In the genomic region with DNA sequence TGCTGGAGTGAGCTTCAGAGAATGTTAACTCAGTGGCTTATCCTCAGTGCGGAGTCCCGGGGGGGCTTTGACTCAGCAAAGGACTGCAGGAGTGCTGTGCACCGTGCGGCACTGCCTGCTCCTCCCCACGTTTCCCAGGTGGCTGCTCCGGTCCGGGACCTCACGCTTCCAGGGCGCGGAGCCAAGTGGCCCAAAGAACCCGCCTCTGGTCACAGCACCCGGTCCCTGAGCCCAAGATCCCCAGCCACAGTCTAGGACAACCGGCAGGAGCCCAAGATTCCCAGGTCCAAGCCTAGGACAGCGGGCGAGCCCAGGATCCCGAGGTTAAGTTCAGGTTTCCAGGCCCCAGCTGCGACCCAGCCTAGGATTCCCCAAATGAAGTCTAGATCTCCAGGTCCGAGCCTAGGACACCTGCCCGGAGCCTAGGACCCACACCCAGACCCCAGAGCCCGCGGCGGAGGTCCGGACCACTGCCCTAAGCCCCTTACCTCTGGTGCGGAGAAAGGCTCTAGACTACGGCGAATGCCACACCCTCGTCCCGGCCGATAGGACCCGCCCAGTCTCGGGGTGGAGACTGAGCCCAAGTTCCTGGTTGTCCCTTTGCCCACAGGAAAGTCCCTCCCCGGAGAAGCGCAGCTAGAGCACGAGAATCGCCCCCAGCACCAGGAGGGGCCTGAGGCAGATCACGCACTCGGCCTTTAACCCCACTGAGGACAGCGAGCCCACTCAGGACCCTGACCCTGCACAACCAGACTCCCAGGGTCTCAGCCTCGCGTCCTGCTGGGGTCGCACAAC, we compare ENCODE assay signal across 8 mouse cellular contexts. TPM values are rescaled to one million over a fixed set of nuclear protein-coding genes. Genes with fewer than 3 reads are reported as not detected.
A peak's percentile ranks its signal among the peaks of the same experiment; 100 is the strongest.
DNase-seq lines count a peak whose midpoint lies in the region; ATAC-seq and TF ChIP-seq lines count a peak whose summit lies in the region.

Anxa4 (minus strand) TSS at position 564 of the 795 bp plus-strand sequence.

- H3K27ac ChIP-seq in heart, adult 2 months, result peak within 1 kb of the TSS; percentile 79
- peak within 1 kb of the TSS; percentile 58 for H3K27ac ChIP-seq in kidney, adult 2 months (ENCODE audit: insufficient read depth, low read depth, low read length)
- peak within 1 kb of the TSS; percentile 81 for H3K27ac ChIP-seq in lung, embryonic 16.5 days (ENCODE audit: low read length)
- H3K27ac ChIP-seq in olfactory bulb, adult 2 months (ENCODE audit: insufficient read depth, low read depth, low read length), result no peak within 1 kb of the TSS

- peak; percentile 90 for ATAC-seq in lung, embryonic 16.5 days (ENCODE audit: low read depth)

- H3K79me2 ChIP-seq in heart, adult 2 months (replicated peaks; ENCODE audit: control insufficient read depth, insufficient read depth, low read length), result no peaks in the 10 kb centered on the region

- under 1% methylated on average over 41 of the region's 41 CpGs for WGBS in heart, adult 2 months
- under 1% methylated on average over 41 of the region's 41 CpGs for WGBS in kidney, adult 2 months
- under 1% methylated on average over 41 of the region's 41 CpGs for WGBS in lung, embryonic 16.5 days
- WGBS in olfactory bulb, adult 2 months, result 5% methylated on average over 41 of the region's 41 CpGs

- no peaks in the 10 kb centered on the region for H3K9me3 ChIP-seq in lung, embryonic 16.5 days (ENCODE audit: control insufficient read depth, low read length)

- peak; percentile 36 for DNase-seq in layer of hippocampus, adult 9-11 months
- no peak for DNase-seq in layer of hippocampus, adult 8-10 months (ENCODE audit: low spot score in 2 of 2)
- DNase-seq in embryo, embryonic 11 days, result peak; percentile 79
- peak; percentile 89 to 92 for DNase-seq in heart, adult 2 months
- peak; percentile 91 for DNase-seq in kidney, adult 2 months
- peak; percentile 76 for DNase-seq in urinary bladder, adult 2 months (ENCODE audit: low spot score)

- no peak for TF ChIP-seq EP300 in heart, adult 2 months (IDR thresholded peaks at IDR 0.05; ENCODE audit: insufficient read depth, low read depth, low read length)

- TF ChIP-seq CTCF in heart, adult 2 months (IDR thresholded peaks at IDR 0.05), result no peak
- TF ChIP-seq CTCF in kidney, adult 2 months (conservative IDR thresholded peaks at IDR 0.05; ENCODE audit: insufficient read depth, insufficient read length, low read depth, low read length), result no peak
- no peak for TF ChIP-seq CTCF in olfactory bulb, adult 2 months (IDR thresholded peaks at IDR 0.05; ENCODE audit: insufficient read depth, low read depth, low read length)

- H3K36me3 ChIP-seq in heart, adult 2 months (ENCODE audit: control insufficient read depth, insufficient read depth, low read length), result no peaks in the 10 kb centered on the region
- no peaks in the 10 kb centered on the region for H3K36me3 ChIP-seq in kidney, adult 2 months (ENCODE audit: control insufficient read depth, insufficient read depth, low read length)
- H3K36me3 ChIP-seq in lung, embryonic 16.5 days (ENCODE audit: control insufficient read depth, insufficient read depth, low read length), result no peaks in the 10 kb centered on the region

- intact Hi-C loops in heart, adult 2 months (cut with DNase I), result no loop called here

- peak within 1 kb of the TSS; percentile 71 for H3K9ac ChIP-seq in heart, adult 2 months (ENCODE audit: low read depth, low read length)
- peak within 1 kb of the TSS; percentile 84 for H3K9ac ChIP-seq in lung, embryonic 16.5 days (ENCODE audit: low read length)

- no peaks in the 10 kb centered on the region for H3K27me3 ChIP-seq in heart, adult 2 months (ENCODE audit: control insufficient read depth, insufficient read depth, low read length)
- no peaks in the 10 kb centered on the region for H3K27me3 ChIP-seq in kidney, adult 2 months (replicated peaks; ENCODE audit: control insufficient read depth, insufficient read depth, low read length)
- H3K27me3 ChIP-seq in lung, embryonic 16.5 days (ENCODE audit: control insufficient read depth, insufficient read depth, low read depth, low read length), result no peaks in the 10 kb centered on the region

- peak within 1 kb of the TSS; percentile 83 for H3K4me3 ChIP-seq in heart, adult 2 months
- H3K4me3 ChIP-seq in kidney, adult 2 months (ENCODE audit: insufficient read depth, low read depth, low read length), result peak within 1 kb of the TSS; percentile 76
- peak within 1 kb of the TSS; percentile 87 for H3K4me3 ChIP-seq in lung, embryonic 16.5 days (ENCODE audit: low read length)
- peak within 1 kb of the TSS; percentile 32 for H3K4me3 ChIP-seq in olfactory bulb, adult 2 months (ENCODE audit: insufficient read depth, low read depth, low read length)

- peak; percentile 72 for TF ChIP-seq POLR2A in heart, adult 2 months (IDR thresholded peaks at IDR 0.05; ENCODE audit: insufficient read depth, low read depth, low read length)
- TF ChIP-seq POLR2A in kidney, adult 2 months (IDR thresholded peaks at IDR 0.05; ENCODE audit: low read depth, low read length), result peak; percentile 18
- no peak for TF ChIP-seq POLR2A in olfactory bulb, adult 2 months (IDR thresholded peaks at IDR 0.05; ENCODE audit: insufficient read depth, low read depth, low read length)

- H3K4me1 ChIP-seq in heart, adult 2 months (ENCODE audit: control insufficient read depth, insufficient read depth, low read length), result peaks cover 4% of the 10 kb centered on the region
- peaks cover 7% of the 10 kb centered on the region; the same call in 1 of the 2 replicates for H3K4me1 ChIP-seq in kidney, adult 2 months (ENCODE audit: control insufficient read depth, insufficient read depth, low read length)
- H3K4me1 ChIP-seq in lung, embryonic 16.5 days (replicated peaks; ENCODE audit: control insufficient read depth, insufficient read depth, low read length), result peaks cover 19% of the 10 kb centered on the region; the same call in 1 of the 2 replicates
- H3K4me1 ChIP-seq in olfactory bulb, adult 2 months (ENCODE audit: control insufficient read depth, insufficient read depth, low read length), result peaks cover 9% of the 10 kb centered on the region

- H3K4me2 ChIP-seq in lung, embryonic 16.5 days (ENCODE audit: low read depth, low read length), result peak within 1 kb of the TSS; percentile 96

RNA-seq across cellular contexts. Expression of gene Anxa4, which starts in this region (rescaled TPM):
- 10 to 100 TPM in 1 of 4 experiments, 1 to 10 TPM in 3; 6.2 to 19.2 (median 8.1) TPM for total RNA-seq in layer of hippocampus, adult 8-10 months (2022)
- total RNA-seq in heart, adult 2 months (2021), result 10 to 100 TPM; 33.1 to 33.3 TPM
- 18.1 and 23.4 TPM in 2 replicates for polyA plus RNA-seq in heart, adult 2 months (2012; rRNA removed)
- polyA plus RNA-seq in kidney, adult 2 months (2012; rRNA removed), result 57.2 and 68.8 TPM in 2 replicates
- polyA plus RNA-seq in lung, embryonic 16.5 days (2015; fragmentation: Nextera tagmentation; extraction: Ambion mirVana), result 149 and 154 TPM in 2 replicates
- not detected in 2 replicates for polyA plus RNA-seq in olfactory bulb, adult 2 months (2012; ENCODE audit: insufficient read depth, insufficient read length, low replicate concordance, missing spikeins)
- 134 and 144 TPM in 2 replicates for polyA plus RNA-seq in urinary bladder, adult 2 months (2012; rRNA removed)

Comparison
In these comparisons a context has a peak if more than half of its experiments do, and no peak if none do; other contexts are left out.
1. RNA of gene Anxa4 (polyA plus RNA-seq): 149 to 154 TPM in lung, embryonic 16.5 days, 134 to 144 TPM in urinary bladder, adult 2 months, 57.2 to 68.8 TPM in kidney, adult 2 months and 18.1 to 23.4 TPM in heart, adult 2 months; not detected in olfactory bulb, adult 2 months; every median in the first group is over 10 times any median in the second.
2. DNase-seq: peak in layer of hippocampus, adult 9-11 months (single experiment), embryo, embryonic 11 days (single experiment), heart, adult 2 months (2 of 2), kidney, adult 2 months (single experiment) and urinary bladder, adult 2 months (single experiment); none in layer of hippocampus, adult 8-10 months (0 of 2).
3. H3K4me3 ChIP-seq: peak in every context shown above with its lines; median percentile 87 in lung, embryonic 16.5 days; 83 in heart, adult 2 months; 76 in kidney, adult 2 months; 32 in olfactory bulb, adult 2 months.